Mouse (Mus musculus): Measurements from ENCODE around the gene Cdhr3.

Cdhr3 gene

GRCm38 (mm10) chr12:33035089-33035718 is 57.5 kb downstream of the Cdhr3 start:
- DNase-seq (ENCODE audit: low spot score in 2 of 2): no peak

- DNase-seq (ENCODE audit: low spot score in 2 of 2): no peak
These were observed 58.2 kb downstream of the Cdhr3 start for GRCm38 (mm10) chr12:33034343-33035088.

GRCm38 (mm10) chr12:33033221-33033620 is 59.5 kb downstream of the Cdhr3 start:
- DNase-seq (ENCODE audit: low spot score in 2 of 2): no peak

- no peak for DNase-seq (ENCODE audit: low spot score in 2 of 2)
These were observed 62.1 kb downstream of the Cdhr3 start for GRCm38 (mm10) chr12:33030589-33030988.

- DNase-seq (ENCODE audit: low spot score in 2 of 2): no peak
These were observed 62.6 kb downstream of the Cdhr3 start for GRCm38 (mm10) chr12:33030066-33030465.

- no peak for DNase-seq (ENCODE audit: low spot score in 2 of 2)
These were observed 64.0 kb downstream of the Cdhr3 start for GRCm38 (mm10) chr12:33028708-33029107.

- no peak for DNase-seq (ENCODE audit: low spot score in 2 of 2)
These were observed 64.5 kb downstream of the Cdhr3 start for GRCm38 (mm10) chr12:33028109-33028691.

- peak; percentile 79 to 82 for DNase-seq (ENCODE audit: low spot score in 2 of 2)
These were observed 65.6 kb downstream of the Cdhr3 start for GRCm38 (mm10) chr12:33027093-33027492.

GRCm38 (mm10) chr12:33024524-33024923 is 68.2 kb downstream of the Cdhr3 start:
- DNase-seq (ENCODE audit: low spot score in 2 of 2): no peak

GRCm38 (mm10) chr12:33021751-33022150 is 70.9 kb downstream of the Cdhr3 start:
- no peak for DNase-seq (ENCODE audit: low spot score in 2 of 2)

GRCm38 (mm10) chr12:33021140-33021539 is 71.5 kb downstream of the Cdhr3 start:
- DNase-seq (ENCODE audit: low spot score in 2 of 2): no peak

GRCm38 (mm10) chr12:33020011-33020410 is 72.7 kb downstream of the Cdhr3 start:
- peak; percentile 63 to 71 for DNase-seq (ENCODE audit: low spot score in 2 of 2)

- DNase-seq (ENCODE audit: low spot score in 2 of 2): no peak
These were observed 74.1 kb downstream of the Cdhr3 start for GRCm38 (mm10) chr12:33018601-33019000.

- DNase-seq (ENCODE audit: low spot score in 2 of 2): no peak
These were observed 75.6 kb downstream of the Cdhr3 start for GRCm38 (mm10) chr12:33016824-33017705.

GRCm38 (mm10) chr12:33015103-33015502 is 77.6 kb downstream of the Cdhr3 start:
- DNase-seq (ENCODE audit: low spot score in 2 of 2): no peak

GRCm38 (mm10) chr12:33014050-33014796 is 78.5 kb downstream of the Cdhr3 start:
- DNase-seq (ENCODE audit: low spot score in 2 of 2): no peak

- DNase-seq (ENCODE audit: low spot score in 2 of 2): peak; percentile 23 to 36
These were observed 82.6 kb downstream of the Cdhr3 start for GRCm38 (mm10) chr12:33010026-33010425.

- no peak for DNase-seq (ENCODE audit: low spot score in 2 of 2)
These were observed 83.3 kb downstream of the Cdhr3 start for GRCm38 (mm10) chr12:33009206-33009966.

GRCm38 (mm10) chr12:33008305-33009110 is 84.2 kb downstream of the Cdhr3 start:
- no peak for DNase-seq (ENCODE audit: low spot score in 2 of 2)

- DNase-seq (ENCODE audit: low spot score in 2 of 2): no peak
These were observed 85.5 kb downstream of the Cdhr3 start for GRCm38 (mm10) chr12:33007176-33007575.

Measured in heart, adult 9 months (tissue).